Comparison of ENCODE assay signal across 17 mouse cellular contexts in the genomic region with DNA sequence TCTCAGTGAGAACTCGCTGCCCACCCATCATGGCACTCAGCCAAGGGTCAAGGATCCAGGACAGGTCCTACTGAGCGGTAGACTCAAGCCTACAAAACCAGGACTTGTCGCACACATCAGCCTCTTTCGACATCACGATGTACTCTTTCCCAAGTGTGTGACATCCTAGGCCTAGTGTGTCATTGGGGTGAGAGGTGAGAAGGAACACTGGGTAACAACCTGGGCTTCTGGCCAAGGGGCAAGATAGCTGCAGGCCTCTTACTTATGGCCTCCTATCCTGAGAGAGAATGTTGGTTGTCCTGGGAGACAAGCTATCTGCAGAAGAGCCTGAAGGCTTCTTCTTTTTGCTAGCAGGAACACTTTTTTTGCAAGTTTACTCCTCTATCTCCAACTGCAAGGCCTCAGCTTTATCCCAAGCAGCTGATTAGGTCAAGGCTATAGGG. TPM values are rescaled to one million over a fixed set of nuclear protein-coding genes. Genes with fewer than 3 reads are reported as not detected.
DNase-seq lines count a peak whose midpoint lies in the region; ATAC-seq and TF ChIP-seq lines count a peak whose summit lies in the region.
"Had no signal": no experiment of that assay in that cellular context is flagged by ENCODE, and none has a peak within 500 bp of the region (broad histone marks: within the 10 kb centered on the region; RNA-seq: fewer than 3 reads in every experiment).

No protein-coding gene starts in this region.

- H3K36me3 ChIP-seq in liver, embryonic 15.5 days (replicated peaks) = peaks cover 51% of the 10 kb centered on the region
- peaks cover 10% of the 10 kb centered on the region; the same call in 1 of the 2 replicates for H3K36me3 ChIP-seq in liver, embryonic 11.5 days (ENCODE audit: control insufficient read depth, insufficient read depth, low read length)
- peaks cover 4% of the 10 kb centered on the region for H3K36me3 ChIP-seq in testis, adult 2 months (ENCODE audit: control insufficient read depth, insufficient read depth, low read length)

- 77% methylated on average over 5 of the region's 5 CpGs for WGBS in liver, embryonic 15.5 days (ENCODE audit: insufficient replicate concordance)
- 87% methylated on average over 5 of the region's 5 CpGs for WGBS in liver, embryonic 11.5 days

- H3K9ac ChIP-seq in liver, embryonic 15.5 days = no peak overlapping the region
- no peak overlapping the region for H3K9ac ChIP-seq in liver, embryonic 11.5 days (ENCODE audit: low read depth, low read length)
- H3K9ac ChIP-seq: liver, embryonic 13.5 days; midbrain, embryonic 13.5 days had no signal

- no peaks in the 10 kb centered on the region for H3K27me3 ChIP-seq in liver, embryonic 15.5 days
- no peaks in the 10 kb centered on the region for H3K27me3 ChIP-seq in liver, embryonic 11.5 days (replicated peaks; ENCODE audit: control insufficient read depth, insufficient read depth, low read length)
- H3K27me3 ChIP-seq in testis, adult 2 months (ENCODE audit: control insufficient read depth, insufficient read depth, low read length) = no peaks in the 10 kb centered on the region
- H3K27me3 ChIP-seq: liver, embryonic 13.5 days; midbrain, embryonic 13.5 days had no signal

- no peak overlapping the region for H3K4me2 ChIP-seq in liver, embryonic 15.5 days
- H3K4me2 ChIP-seq in liver, embryonic 11.5 days = no peak overlapping the region
- H3K4me2 ChIP-seq: liver, embryonic 13.5 days; midbrain, embryonic 13.5 days had no signal

- TF ChIP-seq CTCF in testis, adult 2 months (IDR thresholded peaks at IDR 0.05; ENCODE audit: control insufficient read depth, insufficient read depth, insufficient replicate concordance, low read depth, low read length) = no peak

- no peaks in the 10 kb centered on the region for H3K9me3 ChIP-seq in liver, embryonic 15.5 days (replicated peaks)
- H3K9me3 ChIP-seq in liver, embryonic 11.5 days (ENCODE audit: control insufficient read depth, low read length) = no peaks in the 10 kb centered on the region
- H3K9me3 ChIP-seq: forebrain, embryonic 10.5 days; heart, embryonic 10.5 days; liver, embryonic 13.5 days; midbrain, embryonic 13.5 days had no signal

- peak; percentile 45; the same call in 1 of the 2 replicates for ATAC-seq in liver, embryonic 15.5 days (ENCODE audit: insufficient read depth)
- ATAC-seq in liver, embryonic 11.5 days (replicated peaks; ENCODE audit: low FRiP score) = no peak
- ATAC-seq: hindbrain, embryonic 16.5 days; midbrain, embryonic 13.5 days had no signal

- no peak overlapping the region for H3K4me3 ChIP-seq in liver, embryonic 15.5 days (replicated peaks)
- H3K4me3 ChIP-seq in liver, embryonic 11.5 days (ENCODE audit: low read depth, low read length) = no peak overlapping the region
- H3K4me3 ChIP-seq in testis, adult 2 months (ENCODE audit: control insufficient read depth, low read depth, low read length) = no peak overlapping the region
- H3K4me3 ChIP-seq: forebrain, embryonic 10.5 days; heart, embryonic 10.5 days; layer of hippocampus, adult 2 months; liver, embryonic 13.5 days; midbrain, embryonic 13.5 days had no signal

- no peak for TF ChIP-seq POLR2A in testis, adult 2 months (IDR thresholded peaks at IDR 0.05; ENCODE audit: control insufficient read depth, low read depth, low read length)

- no peak for DNase-seq in liver, embryonic 11.5 days (ENCODE audit: low spot score)
- DNase-seq in adrenal gland, adult 2 months = peak; percentile 82
- peak; percentile 52 for DNase-seq in lung, postnatal 10 days
- DNase-seq in cerebellum, adult 18-20 months = no peak
- DNase-seq in Muller cell, postnatal 12 days (ENCODE audit: inconsistent ontology term) = no peak
- DNase-seq in kidney, adult 8-10 months = no peak
- DNase-seq: cerebellum, postnatal 14 days; liver, embryonic 13.5 days; right cerebral cortex, adult 18-20 months had no signal

- H3K4me1 ChIP-seq in liver, embryonic 15.5 days (replicated peaks) = peaks cover 20% of the 10 kb centered on the region
- H3K4me1 ChIP-seq in liver, embryonic 11.5 days (replicated peaks; ENCODE audit: control insufficient read depth, insufficient read depth, low read length) = peaks cover 5% of the 10 kb centered on the region; the same call in 1 of the 2 replicates
- H3K4me1 ChIP-seq in testis, adult 2 months (ENCODE audit: control insufficient read depth, insufficient read depth, low read length) = no peaks in the 10 kb centered on the region; the same call in 1 of the 2 replicates

- no peak overlapping the region for H3K27ac ChIP-seq in liver, embryonic 15.5 days (replicated peaks)
- no peak overlapping the region for H3K27ac ChIP-seq in liver, embryonic 11.5 days (ENCODE audit: low read depth, low read length)
- H3K27ac ChIP-seq in testis, adult 2 months (ENCODE audit: control insufficient read depth, insufficient read depth, low read depth, low read length) = peak overlapping the region; percentile 25; the same call in 1 of the 2 replicates
- H3K27ac ChIP-seq: forebrain, embryonic 10.5 days; heart, embryonic 10.5 days; layer of hippocampus, adult 2 months; liver, embryonic 13.5 days; midbrain, embryonic 13.5 days had no signal

RNA-seq across cellular contexts. Expression of gene Qsox1, which starts 16.9 kb away (rescaled TPM):
- 31.8 and 40.9 TPM in 2 replicates for polyA plus RNA-seq in liver, embryonic 15.5 days (2015; fragmentation: Nextera tagmentation; extraction: Ambion mirVana)
- 22.4 and 26.3 TPM in 2 replicates for polyA plus RNA-seq in liver, embryonic 11.5 days (2014; fragmentation: Nextera tagmentation; extraction: Ambion mirVana)
- 10 to 100 TPM; 49.6 to 71.8 TPM for total RNA-seq in adrenal gland, adult 2 months (2021)
- 66.6 and 82.6 TPM in 2 replicates for polyA plus RNA-seq in adrenal gland, adult 2 months (2012; rRNA removed)
- polyA plus RNA-seq in testis, adult 2 months (2012; rRNA removed) = 113 and 116 TPM in 2 replicates

RNA-seq across cellular contexts. Expression of gene Lhx4, which starts 44.3 kb away (rescaled TPM):
- polyA plus RNA-seq in liver, embryonic 15.5 days (2015; fragmentation: Nextera tagmentation; extraction: Ambion mirVana) = not detected in 2 replicates
- not detected in 2 replicates for polyA plus RNA-seq in liver, embryonic 11.5 days (2014; fragmentation: Nextera tagmentation; extraction: Ambion mirVana)
- total RNA-seq in adrenal gland, adult 2 months (2021) = under 1 TPM in 1 of 2 experiments, not detected in 1; 0.10 TPM
- polyA plus RNA-seq in adrenal gland, adult 2 months (2012; rRNA removed) = 0.02 TPM in 1 of 2 replicates, not detected in the other
- 0.07 and 0.16 TPM in 2 replicates for polyA plus RNA-seq in testis, adult 2 months (2012; rRNA removed)
- total RNA-seq: layer of hippocampus, adult 2 months had no signal
- polyA plus RNA-seq: forebrain, embryonic 10.5 days; heart, embryonic 10.5 days; liver, embryonic 13.5 days; urinary bladder, adult 2 months had no signal

Comparison
In these comparisons a context has a peak if more than half of its experiments do, and no peak if none do; other contexts are left out.
1. DNase-seq: peak in adrenal gland, adult 2 months (single experiment) and lung, postnatal 10 days (single experiment); none in liver, embryonic 11.5 days (single experiment), cerebellum, adult 18-20 months (0 of 2), Muller cell, postnatal 12 days (single experiment) and kidney, adult 8-10 months (0 of 2).